In the genomic region with DNA sequence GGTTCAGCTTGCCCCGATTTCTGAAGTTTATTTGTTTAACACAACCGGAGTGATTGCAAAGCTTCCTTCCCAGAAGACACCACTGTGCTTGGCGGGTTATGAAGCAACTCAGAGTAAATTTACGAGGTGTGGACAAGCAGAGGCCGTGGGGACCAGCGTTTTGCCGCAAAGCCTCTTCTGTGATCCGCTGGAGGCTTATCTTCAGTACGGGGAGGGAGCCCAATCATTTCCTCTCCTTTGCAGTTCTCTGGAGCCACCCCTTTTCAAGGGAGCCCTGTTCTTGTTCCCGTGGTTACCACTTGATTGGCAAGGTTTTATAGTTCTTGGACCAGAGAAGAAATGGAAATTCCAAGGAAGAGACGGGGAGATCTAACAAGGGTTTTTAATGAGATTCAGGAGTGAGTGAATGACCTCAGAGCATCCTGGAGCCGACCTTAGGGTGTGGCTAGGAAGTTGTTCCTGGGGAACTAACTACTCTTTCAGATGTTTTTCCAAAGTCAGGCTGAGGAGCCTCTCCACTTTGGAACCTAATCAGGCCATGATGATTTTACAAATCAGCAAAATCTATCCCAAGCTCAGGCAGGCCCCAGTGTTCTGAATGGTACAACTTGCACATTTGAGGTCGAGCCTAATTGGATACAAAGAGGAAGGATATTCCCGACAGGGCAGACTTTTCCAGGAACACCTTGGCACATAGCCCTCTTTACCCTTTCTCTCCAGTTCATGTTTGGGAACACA, we compare ENCODE assay signal across 9 mouse cellular contexts. TPM values are rescaled to one million over a fixed set of nuclear protein-coding genes. Genes with fewer than 3 reads are reported as not detected.
DNase-seq lines count a peak whose midpoint lies in the region; ATAC-seq and TF ChIP-seq lines count a peak whose summit lies in the region.
"Had no signal": no experiment of that assay in that cellular context is flagged by ENCODE, and none has a peak within 500 bp of the region (broad histone marks: within the 10 kb centered on the region; RNA-seq: fewer than 3 reads in every experiment).

No protein-coding gene starts in this region.

- DNase-seq in limb, embryonic 14.5 days (ENCODE audit: low spot score) = peak; percentile 82
- peak; percentile 13 for DNase-seq in yolk sac, embryonic 10.5 days (ENCODE audit: low spot score)
- DNase-seq in B cell, adult 2 months = no peak
- no peak for DNase-seq in spleen, postnatal 10 days (ENCODE audit: low spot score in 2 of 2)

- H3K4me3 ChIP-seq in intestine, postnatal 0 days (ENCODE audit: low read depth, low read length) = no peak overlapping the region
- H3K4me3 ChIP-seq in intestine, embryonic 15.5 days (replicated peaks) = no peak overlapping the region
- no peak overlapping the region for H3K4me3 ChIP-seq in brown adipose tissue, adult 24 weeks (ENCODE audit: insufficient read depth, low read depth, low read length)
- H3K4me3 ChIP-seq in heart, embryonic 13.5 days = no peak overlapping the region
- H3K4me3 ChIP-seq in limb, embryonic 14.5 days (replicated peaks; ENCODE audit: low read length) = no peak overlapping the region
- H3K4me3 ChIP-seq: midbrain, embryonic 12.5 days had no signal

- H3K4me2 ChIP-seq in intestine, postnatal 0 days (replicated peaks; ENCODE audit: low read depth) = 0 out of 2 replicates have a peak overlapping the region, but pooled peaks have one; percentile 9
- no peak overlapping the region for H3K4me2 ChIP-seq in intestine, embryonic 15.5 days (replicated peaks)
- H3K4me2 ChIP-seq in heart, embryonic 13.5 days = peak overlapping the region; percentile 29; the same call in 1 of the 2 replicates
- H3K4me2 ChIP-seq in limb, embryonic 14.5 days (replicated peaks; ENCODE audit: low read depth, low read length, severe bottlenecking) = peak overlapping the region; percentile 31
- H3K4me2 ChIP-seq: midbrain, embryonic 12.5 days had no signal

- TF ChIP-seq CTCF in intestine, postnatal 0 days (IDR thresholded peaks at IDR 0.05; ENCODE audit: low read depth) = no peak

- no peak overlapping the region for H3K27ac ChIP-seq in intestine, postnatal 0 days (ENCODE audit: low read depth, low read length)
- no peak overlapping the region for H3K27ac ChIP-seq in intestine, embryonic 15.5 days
- 0 out of 2 replicates have a peak overlapping the region, but pooled peaks have one; percentile 8 for H3K27ac ChIP-seq in brown adipose tissue, adult 24 weeks (replicated peaks; ENCODE audit: low read depth, low read length)
- H3K27ac ChIP-seq in heart, embryonic 13.5 days (replicated peaks) = peak overlapping the region; percentile 5
- H3K27ac ChIP-seq in limb, embryonic 14.5 days (replicated peaks; ENCODE audit: low read depth, low read length) = peak overlapping the region; percentile 55
- H3K27ac ChIP-seq: midbrain, embryonic 12.5 days had no signal

- ATAC-seq in intestine, postnatal 0 days = 0 out of 2 replicates have a peak, but pooled peaks have one; percentile 6
- ATAC-seq in intestine, embryonic 15.5 days = no peak
- ATAC-seq in heart, embryonic 13.5 days (ENCODE audit: extremely low read depth, insufficient number of reproducible peaks, low FRiP score, low TSS enrichment) = no peak
- ATAC-seq in limb, embryonic 14.5 days (ENCODE audit: low FRiP score, low read depth) = peak; percentile 86

- TF ChIP-seq POLR2A in limb, embryonic 14.5 days (IDR thresholded peaks at IDR 0.05; ENCODE audit: borderline replicate concordance, extremely low read depth, insufficient read depth, insufficient read length) = no peak

- H3K9me3 ChIP-seq in intestine, postnatal 0 days (ENCODE audit: control insufficient read depth) = no peaks in the 10 kb centered on the region
- no peaks in the 10 kb centered on the region for H3K9me3 ChIP-seq in intestine, embryonic 15.5 days
- H3K9me3 ChIP-seq in heart, embryonic 13.5 days = no peaks in the 10 kb centered on the region
- H3K9me3 ChIP-seq in limb, embryonic 14.5 days (ENCODE audit: control insufficient read depth, low read length) = no peaks in the 10 kb centered on the region
- H3K9me3 ChIP-seq: midbrain, embryonic 12.5 days had no signal

- no peaks in the 10 kb centered on the region for H3K27me3 ChIP-seq in intestine, postnatal 0 days (replicated peaks; ENCODE audit: control insufficient read depth, insufficient read depth, low read length)
- H3K27me3 ChIP-seq in intestine, embryonic 15.5 days (replicated peaks) = no peaks in the 10 kb centered on the region
- H3K27me3 ChIP-seq in heart, embryonic 13.5 days (replicated peaks) = no peaks in the 10 kb centered on the region; the same call in 1 of the 2 replicates
- no peaks in the 10 kb centered on the region for H3K27me3 ChIP-seq in limb, embryonic 14.5 days (ENCODE audit: control insufficient read depth, insufficient read depth, low read length)
- H3K27me3 ChIP-seq: midbrain, embryonic 12.5 days had no signal

- H3K36me3 ChIP-seq in intestine, postnatal 0 days (ENCODE audit: control insufficient read depth, insufficient read depth) = no peaks in the 10 kb centered on the region
- H3K36me3 ChIP-seq in intestine, embryonic 15.5 days = no peaks in the 10 kb centered on the region
- no peaks in the 10 kb centered on the region for H3K36me3 ChIP-seq in heart, embryonic 13.5 days
- H3K36me3 ChIP-seq in limb, embryonic 14.5 days (ENCODE audit: control insufficient read depth, insufficient read depth, low read length) = no peaks in the 10 kb centered on the region
- H3K36me3 ChIP-seq: midbrain, embryonic 12.5 days had no signal

- H3K4me1 ChIP-seq in intestine, postnatal 0 days (replicated peaks; ENCODE audit: control insufficient read depth, insufficient read depth, low read length) = no peaks in the 10 kb centered on the region
- H3K4me1 ChIP-seq in intestine, embryonic 15.5 days (replicated peaks) = peaks cover 5% of the 10 kb centered on the region; the same call in 1 of the 2 replicates
- peaks cover 18% of the 10 kb centered on the region for H3K4me1 ChIP-seq in brown adipose tissue, adult 24 weeks (ENCODE audit: control insufficient read depth, insufficient read depth, insufficient read length, low read length)
- peaks cover 17% of the 10 kb centered on the region for H3K4me1 ChIP-seq in heart, embryonic 13.5 days
- H3K4me1 ChIP-seq in limb, embryonic 14.5 days (ENCODE audit: control insufficient read depth, insufficient read depth, low read length) = peaks cover 30% of the 10 kb centered on the region

- 10% methylated on average over 14 of the region's 14 CpGs for WGBS in intestine, postnatal 0 days
- WGBS in intestine, embryonic 15.5 days = 14% methylated on average over 14 of the region's 14 CpGs
- 15% methylated on average over 14 of the region's 14 CpGs for WGBS in heart, embryonic 13.5 days
- 5% methylated on average over 14 of the region's 14 CpGs for WGBS in limb, embryonic 14.5 days

- H3K9ac ChIP-seq in intestine, postnatal 0 days (ENCODE audit: low read depth, low read length) = no peak overlapping the region
- H3K9ac ChIP-seq in intestine, embryonic 15.5 days = no peak overlapping the region
- H3K9ac ChIP-seq in heart, embryonic 13.5 days = no peak overlapping the region
- H3K9ac ChIP-seq in limb, embryonic 14.5 days (ENCODE audit: low read depth, low read length, severe bottlenecking) = no peak overlapping the region
- H3K9ac ChIP-seq: midbrain, embryonic 12.5 days had no signal

RNA-seq across cellular contexts. Expression of a gene that starts 25.0 kb away (rescaled TPM):
- 1.6 TPM in 2 replicates for polyA plus RNA-seq in intestine, postnatal 0 days (2015; fragmentation: Nextera tagmentation; extraction: Ambion mirVana)
- polyA plus RNA-seq in intestine, embryonic 15.5 days (2015; fragmentation: Nextera tagmentation; extraction: Ambion mirVana) = 2.9 and 3.6 TPM in 2 replicates
- polyA plus RNA-seq in brown adipose tissue, adult 24 weeks (2012; ENCODE audit: insufficient read depth, insufficient read length, missing spikeins) = 1.5 and 3.8 TPM in 2 replicates
- polyA plus RNA-seq in heart, embryonic 13.5 days (2015; fragmentation: Nextera tagmentation; extraction: Ambion mirVana) = 1.8 and 1.9 TPM in 2 replicates
- polyA plus RNA-seq in limb, embryonic 14.5 days (2012; rRNA removed) = 10.0 and 11.6 TPM in 2 replicates
- polyA plus RNA-seq in limb, embryonic 14.5 days (2014; fragmentation: Nextera tagmentation; extraction: Ambion mirVana) = 4.0 and 4.6 TPM in 2 replicates

Comparison
In these comparisons a context has a peak if more than half of its experiments do, and no peak if none do; other contexts are left out.
1. ATAC-seq: peak in intestine, postnatal 0 days (single experiment) and limb, embryonic 14.5 days (single experiment); none in intestine, embryonic 15.5 days (single experiment) and heart, embryonic 13.5 days (single experiment).
2. H3K27ac ChIP-seq: peak in brown adipose tissue, adult 24 weeks (single experiment), heart, embryonic 13.5 days (single experiment) and limb, embryonic 14.5 days (single experiment); none in intestine, postnatal 0 days (single experiment) and intestine, embryonic 15.5 days (single experiment).
3. DNase-seq: peak in limb, embryonic 14.5 days (single experiment) and yolk sac, embryonic 10.5 days (single experiment); none in B cell, adult 2 months (0 of 2) and spleen, postnatal 10 days (0 of 2).